Mouse (Mus musculus) hematopoietic stem cell, adult 5-6 weeks (primary cell): ENCODE data around the gene Klhl9. TPM values are rescaled to one million over a fixed set of nuclear protein-coding genes. Genes with fewer than 3 reads are reported as not detected.
A peak's percentile ranks its signal among the peaks of the same experiment; 100 is the strongest.

Experiments used
- ATAC-seq, 2 experiments: fragments of 125-278 bp in 1 of 2; replicated peaks in 1 of 2; 2 replicates each; pipeline ENCODE4 v1.8.0; 2016 to 2017; ENCODE audit warnings: inconsistent platforms in 2 of 2, mild to moderate bottlenecking in 2 of 2, moderate number of reproducible peaks in 2 of 2, low read depth in 1 of 2, moderate TSS enrichment in 1 of 2; ENCODE audit not compliant: low FRiP score in 2 of 2, poor library complexity in 2 of 2, severe bottlenecking in 2 of 2, insufficient read depth in 1 of 2, low TSS enrichment in 1 of 2
- total RNA-seq: library from RNA; stranded (forward); fragments of 172-1452, 232-1000 nt; gene quantifications from 2 replicates; pipeline ENCODE4 v1.2.3, GENCODE M21; 2017

The Klhl9 gene
- total RNA-seq, 1 experiment from 2014 or later = 115 TPM

DNA sequence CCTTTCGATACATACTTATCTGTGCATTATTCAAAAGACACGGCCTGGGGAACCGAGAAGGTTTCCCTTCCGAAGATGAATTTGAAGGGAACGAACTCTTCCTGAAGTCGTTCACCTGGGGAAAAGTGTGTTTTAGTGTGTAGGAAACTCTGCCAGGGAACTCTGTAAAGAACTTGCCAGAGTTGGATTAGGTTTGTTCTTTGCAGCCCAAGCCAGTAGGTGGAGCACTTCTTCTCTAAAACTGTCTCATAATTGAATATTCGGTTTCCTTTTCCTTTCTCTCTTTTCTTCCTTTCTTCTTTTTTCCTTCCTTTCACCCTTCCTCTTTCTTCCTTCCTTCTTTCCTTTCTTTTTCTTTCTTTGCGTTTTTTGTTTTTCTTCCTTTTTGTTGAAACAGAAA lies 41.9 kb downstream of the Klhl9 start:
- ATAC-seq = peak in 1 of 2 experiments; percentile 45; a peak in 1 of 4 replicates

DNA sequence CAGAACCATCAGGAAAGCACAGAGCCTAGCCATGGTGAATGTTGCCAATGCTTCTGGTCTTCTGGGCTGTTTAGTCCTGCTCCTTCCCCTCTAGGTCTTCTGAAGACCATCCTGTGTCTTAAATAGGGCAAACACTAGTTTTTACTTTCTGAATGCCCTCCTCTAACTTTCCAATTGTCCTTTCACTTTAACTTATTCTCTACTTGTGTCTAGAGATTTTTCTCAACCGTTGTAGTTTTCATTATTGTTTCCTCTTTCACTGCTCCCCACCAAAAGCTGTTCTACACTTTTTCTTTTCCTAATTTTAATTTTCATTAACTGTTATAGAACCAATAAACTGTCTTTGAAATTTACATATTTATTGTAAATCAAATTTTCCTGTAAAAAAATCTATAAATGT lies 45.4 kb downstream of the Klhl9 start, which contains the start of gene Ifna16:
Gene Ifna16 (minus strand): TSS at position 101 of the 400 bp plus-strand sequence.
- no peak for ATAC-seq

Other genes starting within 250 kb of the Klhl9 start
- gene Ifnb1, start 199.7 kb downstream of the Klhl9 start, total RNA-seq = not detected in 2 replicates
- not detected in 2 replicates for gene Ifna15, start 164.2 kb downstream of the Klhl9 start, total RNA-seq
- gene Ifna14, start 150.7 kb downstream of the Klhl9 start, total RNA-seq = not detected in 2 replicates
- gene Ifna9, start 130.1 kb downstream of the Klhl9 start, total RNA-seq = not detected in 2 replicates
- not detected in 2 replicates for gene Ifna12, start 119.1 kb downstream of the Klhl9 start, total RNA-seq
- not detected in 2 replicates for gene C87499, start 88.1 kb downstream of the Klhl9 start, total RNA-seq
- gene Ifna13, start 78.0 kb downstream of the Klhl9 start, total RNA-seq = not detected in 2 replicates
- not detected in 2 replicates for gene Ifna16, start 45.5 kb downstream of the Klhl9 start, total RNA-seq
- not detected in 2 replicates for gene Ifna2, start 38.6 kb downstream of the Klhl9 start, total RNA-seq
- gene Ifnab, start 31.1 kb downstream of the Klhl9 start, total RNA-seq = not detected in 2 replicates
- gene Gm26566, start 660 bp downstream of the Klhl9 start, total RNA-seq = 2.2 TPM in 1 of 2 replicates, not detected in the other
- not detected in 2 replicates for gene Gm13271, start 32.4 kb upstream of the Klhl9 start, total RNA-seq
- not detected in 2 replicates for gene Gm13283, start 37.7 kb upstream of the Klhl9 start, total RNA-seq
- gene Gm13290, start 51.4 kb upstream of the Klhl9 start, total RNA-seq = not detected in 2 replicates
- not detected in 2 replicates for gene Gm13289, start 54.5 kb upstream of the Klhl9 start, total RNA-seq
- gene Gm13272, start 57.4 kb upstream of the Klhl9 start, total RNA-seq = not detected in 2 replicates
- 0.55 TPM in 1 of 2 replicates, not detected in the other for gene Ifnz, start 59.7 kb upstream of the Klhl9 start, total RNA-seq
- gene Gm13276, start 63.2 kb upstream of the Klhl9 start, total RNA-seq = not detected in 2 replicates
- gene Gm13277, start 66.2 kb upstream of the Klhl9 start, total RNA-seq = not detected in 2 replicates
- gene Gm13278, start 69.1 kb upstream of the Klhl9 start, total RNA-seq = not detected in 2 replicates
- not detected in 2 replicates for gene Gm13275, start 72.0 kb upstream of the Klhl9 start, total RNA-seq
- not detected in 2 replicates for gene Gm13279, start 74.9 kb upstream of the Klhl9 start, total RNA-seq
- 0.89 TPM in 1 of 2 replicates, not detected in the other for gene Gm13285, start 77.2 kb upstream of the Klhl9 start, total RNA-seq
- not detected in 2 replicates for gene Gm13287, start 80.8 kb upstream of the Klhl9 start, total RNA-seq
- gene Gm13288, start 83.1 kb upstream of the Klhl9 start, total RNA-seq = not detected in 2 replicates
- not detected in 2 replicates for gene Ifna7, start 93.8 kb upstream of the Klhl9 start, total RNA-seq
- not detected in 2 replicates for gene Ifna11, start 97.5 kb upstream of the Klhl9 start, total RNA-seq
- not detected in 2 replicates for gene Ifna6, start 105.0 kb upstream of the Klhl9 start, total RNA-seq
- gene Ifna5, start 113.1 kb upstream of the Klhl9 start, total RNA-seq = not detected in 2 replicates
- gene Ifna4, start 119.4 kb upstream of the Klhl9 start, total RNA-seq = not detected in 2 replicates
- gene Ifna1, start 127.6 kb upstream of the Klhl9 start, total RNA-seq = not detected in 2 replicates
- gene Ifne, start 157.7 kb upstream of the Klhl9 start, total RNA-seq = not detected in 2 replicates